In genomic region chr7:100723453-100724294, GRCm38 (mm10) we compare ENCODE assay signal across 10 mouse cellular contexts. TPM values are rescaled to one million over a fixed set of nuclear protein-coding genes. Genes with fewer than 3 reads are reported as not detected.
DNase-seq lines count a peak whose midpoint lies in the region; ATAC-seq lines count a peak whose summit lies in the region.
"Had no signal": no experiment of that assay in that cellular context is flagged by ENCODE, and none has a peak within 500 bp of the region (broad histone marks: within the 10 kb centered on the region; RNA-seq: fewer than 3 reads in every experiment).

No protein-coding gene starts in this region.

- peak; percentile 44 for DNase-seq in R1 (ENCODE audit: low read depth, low spot score)
- DNase-seq in embryonic facial prominence, embryonic 10.5 days (ENCODE audit: low spot score) = no peak
- DNase-seq in urinary bladder, postnatal 14 days (ENCODE audit: low spot score) = no peak
- DNase-seq in ovary, postnatal 36 days (ENCODE audit: low spot score) = no peak
- DNase-seq in right cerebral cortex, postnatal 14 days = no peak
- DNase-seq: heart, postnatal 10 days; kidney, adult 9 months; lung, adult 18-20 months had no signal

- H3K4me3 ChIP-seq in embryonic facial prominence, embryonic 10.5 days = no peak overlapping the region
- no peak overlapping the region for H3K4me3 ChIP-seq in hindbrain, embryonic 12.5 days
- no peak overlapping the region for H3K4me3 ChIP-seq in midbrain, embryonic 15.5 days

- WGBS in embryonic facial prominence, embryonic 10.5 days = 22% methylated on average over 12 of the region's 12 CpGs
- 19% methylated on average over 12 of the region's 12 CpGs for WGBS in hindbrain, embryonic 12.5 days
- WGBS in midbrain, embryonic 15.5 days = 11% methylated on average over 12 of the region's 12 CpGs

- no peaks in the 10 kb centered on the region for H3K9me3 ChIP-seq in embryonic facial prominence, embryonic 10.5 days
- H3K9me3 ChIP-seq in hindbrain, embryonic 12.5 days (replicated peaks) = no peaks in the 10 kb centered on the region
- no peaks in the 10 kb centered on the region for H3K9me3 ChIP-seq in midbrain, embryonic 15.5 days

- H3K9ac ChIP-seq in hindbrain, embryonic 12.5 days = peak overlapping the region; percentile 35; the same call in 1 of the 2 replicates
- H3K9ac ChIP-seq in midbrain, embryonic 15.5 days = no peak overlapping the region

- H3K27ac ChIP-seq in embryonic facial prominence, embryonic 10.5 days (replicated peaks) = peak overlapping the region; percentile 19; the same call in 1 of the 2 replicates
- peak overlapping the region; percentile 86 for H3K27ac ChIP-seq in hindbrain, embryonic 12.5 days
- peak overlapping the region; percentile 71 for H3K27ac ChIP-seq in midbrain, embryonic 15.5 days

- H3K4me1 ChIP-seq in embryonic facial prominence, embryonic 10.5 days = peaks cover 27% of the 10 kb centered on the region
- peaks cover 21% of the 10 kb centered on the region for H3K4me1 ChIP-seq in hindbrain, embryonic 12.5 days
- peaks cover 31% of the 10 kb centered on the region for H3K4me1 ChIP-seq in midbrain, embryonic 15.5 days

- H3K4me2 ChIP-seq in hindbrain, embryonic 12.5 days (replicated peaks) = peak overlapping the region; percentile 17; the same call in 1 of the 2 replicates
- H3K4me2 ChIP-seq in midbrain, embryonic 15.5 days = peak overlapping the region; percentile 25

- no peak for ATAC-seq in hindbrain, embryonic 12.5 days (ENCODE audit: low FRiP score)
- no peak; the same call in 1 of the 2 replicates for ATAC-seq in midbrain, embryonic 15.5 days (replicated peaks)

- no peaks in the 10 kb centered on the region for H3K27me3 ChIP-seq in embryonic facial prominence, embryonic 10.5 days (replicated peaks; ENCODE audit: low read depth, poor library complexity, severe bottlenecking)
- no peaks in the 10 kb centered on the region for H3K27me3 ChIP-seq in hindbrain, embryonic 12.5 days
- H3K27me3 ChIP-seq in midbrain, embryonic 15.5 days (replicated peaks) = no peaks in the 10 kb centered on the region

- H3K36me3 ChIP-seq in embryonic facial prominence, embryonic 10.5 days (replicated peaks) = no peaks in the 10 kb centered on the region; the same call in 1 of the 2 replicates
- no peaks in the 10 kb centered on the region for H3K36me3 ChIP-seq in hindbrain, embryonic 12.5 days
- no peaks in the 10 kb centered on the region for H3K36me3 ChIP-seq in midbrain, embryonic 15.5 days (replicated peaks)

RNA-seq across cellular contexts. Expression of gene Fam168a, which starts 17.2 kb away (rescaled TPM):
- 30.3 and 31.6 TPM in 2 replicates for polyA plus RNA-seq in embryonic facial prominence, embryonic 10.5 days (2016; fragmentation: Nextera tagmentation; extraction: Ambion mirVana)
- polyA plus RNA-seq in hindbrain, embryonic 12.5 days (2016; fragmentation: Nextera tagmentation; extraction: Ambion mirVana) = 64.7 and 67.2 TPM in 2 replicates
- 112 and 126 TPM in 2 replicates for polyA plus RNA-seq in midbrain, embryonic 15.5 days (2015; fragmentation: Nextera tagmentation; extraction: Ambion mirVana)

Comparison
In these comparisons a context has a peak if more than half of its experiments do, and no peak if none do; other contexts are left out.
1. H3K27ac ChIP-seq: peak in every context shown above with its lines; median percentile 86 in hindbrain, embryonic 12.5 days; 71 in midbrain, embryonic 15.5 days; 19 in embryonic facial prominence, embryonic 10.5 days.